Mouse (Mus musculus) gastrocnemius, adult 2 months (tissue): ENCODE data around the gene Rpl12. TPM values are rescaled to one million over a fixed set of nuclear protein-coding genes. Genes with fewer than 3 reads are reported as not detected.
A peak's percentile ranks its signal among the peaks of the same experiment; 100 is the strongest.

Experiments
- DNase-seq: peaks from one replicate; pipeline ENCODE4 v3.0.0; 2022
- H3K27ac ChIP-seq: fragments of 200-600 bp; 2 replicates; pipeline ENCODE4 v1.8.1; 2022; ENCODE audit warnings: mild to moderate bottlenecking
- H3K4me3 ChIP-seq: fragments of 200-600 bp; 2 replicates; pipeline ENCODE4 v1.8.1; 2022; ENCODE audit warnings: mild to moderate bottlenecking, moderate library complexity
- CTCF ChIP-seq: fragments of 200-600 bp; IDR thresholded peaks from 2 replicates; pipeline ENCODE4 v1.8.1; 2022; ENCODE audit warnings: antibody characterized with exemption, mild to moderate bottlenecking, moderate library complexity
- intact Hi-C: fragments of 180-260 bp; cut with DNase I; formaldehyde crosslinking; loops from one replicate; pipeline ENCODE4 v1.15.1; 2025
- long read RNA-seq, 2 experiments: library from polyadenylated mRNA; stranded (forward); transcript quantifications; one replicate each; pipeline ENCODE4 v2.0.0; 2021
- total RNA-seq, 2 experiments: library from RNA; stranded (reverse); gene quantifications; 2 replicates each; pipeline ENCODE4 v1.2.3; 2021

Rpl12 gene
- 10 to 100 TPM; 80.6 to 90.3 TPM for total RNA-seq
- long read RNA-seq, experiment 1, transcript Rpl12-203 (7 exons, 1,242 nt) = major isoform, 12 of 14 reads
- long read RNA-seq, experiment 1, partial matches to known transcripts = 1 of 14 reads
- long read RNA-seq, experiment 1, other reads (novel, unspliced or antisense) = 0 of 14 reads
- long read RNA-seq, experiment 2, transcript Rpl12-203 (7 exons, 1,242 nt) = major isoform, 21 of 21 reads
- long read RNA-seq, experiment 2, partial matches to known transcripts = 0 of 21 reads
- long read RNA-seq, experiment 2, other reads (novel, unspliced or antisense) = 0 of 21 reads

DNA sequence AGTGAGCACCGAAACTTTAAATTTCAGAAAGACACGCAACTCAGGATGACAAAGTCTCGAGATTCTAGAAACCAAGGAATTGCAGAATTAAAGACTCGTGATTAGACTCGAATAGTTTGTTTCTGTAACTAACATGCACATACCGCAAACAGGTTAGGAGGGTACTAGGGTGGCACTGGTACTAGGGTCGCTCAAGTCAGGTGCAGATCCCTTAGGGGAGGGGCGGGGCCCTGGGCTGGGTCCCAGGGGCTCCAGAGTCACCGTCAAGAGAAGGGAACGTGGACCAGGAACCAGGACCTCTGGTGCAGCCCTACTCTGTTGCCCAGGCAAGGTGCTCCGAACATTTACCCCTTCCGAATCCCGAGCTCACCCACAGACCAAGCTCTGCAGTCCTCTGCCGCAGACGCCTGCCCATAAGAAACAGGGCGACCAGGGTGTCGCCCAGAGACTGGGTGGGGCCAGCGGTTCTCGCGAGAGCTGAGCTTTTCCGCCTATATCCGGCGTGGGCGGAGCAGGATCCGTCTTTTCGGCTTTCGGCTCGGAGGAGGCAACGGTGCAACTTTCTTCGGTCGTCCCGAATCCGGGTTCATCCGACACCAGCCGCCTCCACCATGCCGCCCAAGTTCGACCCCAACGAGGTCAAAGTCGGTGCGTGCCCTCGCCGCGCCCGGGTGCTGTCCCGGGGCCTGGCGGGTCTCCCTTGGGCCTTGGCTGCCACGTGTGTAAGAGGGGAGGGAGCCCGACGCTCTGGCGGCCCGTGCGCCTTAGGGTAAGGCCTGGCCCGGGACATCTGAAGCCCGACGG lies at the start of gene Rpl12, which contains the start of gene Lrsam1:
Gene Rpl12, plus strand, starts transcription at position 368 of the 804 bp plus-strand sequence.
Gene Lrsam1, minus strand, starts transcription at position 423 of the 804 bp plus-strand sequence.
- intact Hi-C loops = loop anchor here (5.0 kb wide), 1 partner anchor 506 kb away; the partner anchor contains the start of gene Zbtb43
- Histone ChIP-seq H3K27ac (peak within 1 kb of the TSS; percentile 94), H3K4me3 (peak within 1 kb of the TSS; percentile 96)
- no peak for TF ChIP-seq CTCF
- DNase-seq = peak; percentile 97

DNA sequence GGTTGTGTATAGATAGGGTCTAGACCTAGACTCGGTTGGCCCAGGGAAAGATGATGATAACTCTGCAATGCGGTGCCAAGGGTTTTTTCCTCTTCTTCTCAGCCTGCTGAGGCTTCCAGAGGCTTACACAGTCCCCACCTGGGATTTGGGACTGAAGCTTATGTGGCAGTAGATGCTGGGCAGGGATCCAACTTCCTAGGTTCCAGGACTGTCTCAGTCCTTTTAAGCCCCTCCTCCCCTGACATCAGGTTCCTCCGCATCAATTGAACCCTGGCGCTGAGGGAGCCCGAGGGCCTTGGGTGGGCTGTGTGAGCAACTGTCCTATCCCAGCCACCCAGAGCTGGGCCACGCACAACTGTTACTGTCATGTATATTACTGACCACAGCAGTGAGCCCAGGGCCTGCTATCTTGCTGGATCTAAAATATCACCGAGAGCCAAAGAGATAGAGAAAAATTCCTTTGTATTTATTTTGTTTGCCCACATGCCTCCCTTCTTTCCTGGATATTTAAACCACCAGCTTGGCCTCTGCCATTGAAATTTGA lies 49.6 kb upstream of the Rpl12 start:
- no peak for DNase-seq
- TF ChIP-seq CTCF = no peak
- Histone ChIP-seq H3K4me3 (no peak overlapping the region), H3K27ac (no peak overlapping the region)
- intact Hi-C loops = loop anchor here (2.0 kb wide), 1 partner anchor 47 kb away; no protein-coding TSS in a partner anchor

DNA sequence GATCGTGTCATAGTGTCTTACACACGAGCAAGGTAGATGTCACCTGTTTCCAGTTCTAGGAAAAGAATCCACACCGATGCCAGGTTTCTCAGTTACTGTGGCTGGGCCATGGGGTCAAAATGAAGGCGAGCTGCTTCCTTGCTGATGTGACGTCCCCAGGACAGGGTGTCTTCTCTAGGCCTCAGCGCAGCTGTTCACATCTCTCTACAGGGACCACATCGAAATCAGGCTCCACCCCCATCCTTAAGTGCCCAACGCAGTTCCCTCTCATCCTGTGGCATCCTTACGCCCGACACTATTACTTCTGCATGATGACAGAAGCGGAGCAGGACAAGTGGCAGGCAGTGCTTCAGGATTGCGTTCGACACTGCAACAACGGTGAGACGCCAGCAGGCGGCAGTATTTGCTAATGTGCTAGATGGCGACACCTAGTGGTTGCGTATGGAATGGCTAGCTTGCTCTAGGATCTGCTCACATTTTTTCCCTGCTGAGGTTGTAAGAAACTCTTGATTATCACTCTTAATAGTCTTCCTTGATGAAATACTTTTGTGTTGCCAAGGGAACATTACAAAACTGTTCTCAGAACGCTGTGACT lies 49.1 kb upstream of the Rpl12 start:
- TF ChIP-seq CTCF = no peak; the same call in 1 of the 2 replicates
- DNase-seq = peak; percentile 84
- Histone ChIP-seq H3K4me3 (no peak overlapping the region), H3K27ac (no peak overlapping the region)
- intact Hi-C loops = loop anchor here (2.0 kb wide), 1 partner anchor 48 kb away; no protein-coding TSS in a partner anchor

DNA sequence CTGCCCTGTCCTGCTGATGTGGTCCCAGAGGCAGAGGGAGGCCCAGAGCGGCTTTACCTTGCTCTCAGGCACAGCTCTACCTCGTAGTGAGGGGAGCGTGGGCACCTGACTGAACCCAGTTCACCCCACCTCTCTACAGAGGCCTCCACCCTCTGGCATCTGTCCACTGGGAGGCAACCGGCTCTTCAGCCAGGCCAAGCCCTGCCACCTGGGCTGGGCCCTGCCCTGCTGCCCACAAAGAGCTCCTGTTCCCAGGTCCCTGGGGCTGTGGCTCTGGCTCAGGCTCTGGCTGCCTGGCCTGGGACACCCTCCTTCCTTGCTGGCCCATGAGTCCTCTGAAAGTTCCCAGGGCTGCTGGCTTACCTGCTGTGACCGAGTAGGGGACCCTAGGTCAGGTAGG lies 47.0 kb upstream of the Rpl12 start:
- peak; percentile 43 for DNase-seq
- no peak overlapping the region for H3K4me3 ChIP-seq
- intact Hi-C loops = no loop called here
- peak overlapping the region; percentile 82 for H3K27ac ChIP-seq
- no peak for TF ChIP-seq CTCF

GRCm38 (mm10) chr2:32914896-32915295 lies 46.5 kb upstream of the Rpl12 start:
- Histone ChIP-seq H3K27ac (peak overlapping the region; percentile 82), H3K4me3 (no peak overlapping the region)
- no peak for TF ChIP-seq CTCF
- intact Hi-C loops = no loop called here
- DNase-seq = peak; percentile 69

DNA sequence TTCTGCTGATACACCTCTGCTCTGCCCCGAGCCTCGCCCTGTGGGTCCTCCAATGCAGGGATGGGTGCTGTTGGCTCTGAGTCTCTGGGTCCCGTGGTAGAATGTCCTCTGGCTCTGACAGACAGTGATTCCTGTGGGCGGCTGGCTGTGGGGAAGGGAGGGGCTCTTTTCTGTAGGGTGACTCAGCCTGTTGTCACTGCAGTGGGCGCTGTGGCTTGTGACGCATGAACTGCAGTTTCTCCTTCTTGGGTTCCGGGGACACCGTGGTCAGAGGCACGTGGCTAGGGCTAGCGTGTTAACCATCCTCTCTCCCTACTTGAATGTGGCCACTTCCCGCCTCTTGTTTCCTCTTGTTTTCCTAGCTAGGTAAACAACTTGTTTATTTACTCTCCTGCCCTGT lies 43.8 kb upstream of the Rpl12 start:
- TF ChIP-seq CTCF = no peak
- H3K27ac ChIP-seq = peak overlapping the region; percentile 53
- peak; percentile 51 for DNase-seq
- intact Hi-C loops = no loop called here
- no peak overlapping the region for H3K4me3 ChIP-seq

DNA sequence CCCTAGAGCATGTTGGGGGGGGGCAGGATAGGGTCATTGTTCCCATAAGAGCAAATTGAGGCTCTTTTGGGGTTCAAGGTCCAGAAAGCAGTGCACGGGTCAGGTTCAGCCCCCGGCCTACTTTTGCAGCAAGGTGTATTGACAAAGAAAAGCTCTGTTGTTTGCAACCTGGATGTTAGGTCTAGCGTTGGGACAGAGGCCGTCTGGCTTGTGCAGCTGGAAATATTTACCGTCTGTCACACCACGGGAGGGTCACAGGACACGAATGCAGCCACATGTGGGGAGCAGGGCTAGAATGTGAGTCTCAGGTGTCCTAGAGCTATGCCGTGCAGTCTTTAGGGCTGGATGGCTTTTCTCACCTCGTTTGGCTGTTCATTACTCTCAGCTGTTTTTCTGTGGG lies 43.0 kb upstream of the Rpl12 start:
- H3K27ac ChIP-seq = no peak overlapping the region
- H3K4me3 ChIP-seq = no peak overlapping the region
- TF ChIP-seq CTCF = no peak
- intact Hi-C loops = no loop called here
- no peak for DNase-seq

- DNase-seq = no peak
- Histone ChIP-seq H3K27ac (no peak overlapping the region), H3K4me3 (no peak overlapping the region)
- intact Hi-C loops = no loop called here
- no peak for TF ChIP-seq CTCF
Observed at GRCm38 (mm10) chr2:32921235-32921634, 40.1 kb upstream of the Rpl12 start.

DNA sequence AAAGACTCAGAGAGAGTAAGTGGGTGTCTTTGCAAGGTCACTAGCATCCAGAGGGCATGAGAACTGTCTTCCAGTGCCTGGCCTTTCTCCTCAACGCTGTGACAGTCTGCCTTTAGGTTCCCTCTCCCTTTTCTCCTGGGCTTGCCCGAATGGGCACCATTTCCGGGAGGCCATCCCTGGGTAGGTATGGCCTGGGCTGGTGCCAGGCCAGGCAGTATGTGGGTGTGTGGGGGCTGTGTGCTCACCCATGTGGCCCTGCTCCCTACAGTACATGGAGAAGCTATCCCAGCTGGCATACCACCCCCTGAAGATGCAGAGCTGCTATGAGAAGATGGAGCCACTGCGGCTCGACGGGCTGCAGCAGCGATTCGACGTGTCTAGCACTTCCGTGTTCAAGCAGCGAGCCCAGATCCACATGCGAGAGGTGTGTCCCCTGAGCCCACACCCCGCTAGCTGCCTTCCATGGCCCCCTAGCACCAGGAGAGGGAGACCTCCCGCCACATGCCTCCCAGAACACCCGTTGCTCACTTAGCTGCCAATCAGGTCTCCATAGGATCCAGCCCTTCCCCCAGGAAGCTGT lies 39.5 kb upstream of the Rpl12 start:
- no peak overlapping the region for H3K27ac ChIP-seq
- H3K4me3 ChIP-seq = no peak overlapping the region
- no peak for TF ChIP-seq CTCF
- no peak for DNase-seq
- intact Hi-C loops = no loop called here

GRCm38 (mm10) chr2:32922564-32922963 lies 38.8 kb upstream of the Rpl12 start:
- DNase-seq = no peak
- intact Hi-C loops = no loop called here
- TF ChIP-seq CTCF = no peak
- H3K4me3 ChIP-seq = no peak overlapping the region
- no peak overlapping the region for H3K27ac ChIP-seq

- intact Hi-C loops = no loop called here
- no peak for DNase-seq
- Histone ChIP-seq H3K4me3 (no peak overlapping the region), H3K27ac (no peak overlapping the region)
- no peak for TF ChIP-seq CTCF
Observed at GRCm38 (mm10) chr2:32923551-32924250, 37.7 kb upstream of the Rpl12 start.
